Mouse (Mus musculus): Measurements from ENCODE around the gene Apoe. TPM values are rescaled to one million over a fixed set of nuclear protein-coding genes. Genes with fewer than 3 reads are reported as not detected.

The Apoe gene
- total and polyA plus RNA-seq, 3 experiments = 33.3 to 61.4 TPM; not detected in 1

DNA sequence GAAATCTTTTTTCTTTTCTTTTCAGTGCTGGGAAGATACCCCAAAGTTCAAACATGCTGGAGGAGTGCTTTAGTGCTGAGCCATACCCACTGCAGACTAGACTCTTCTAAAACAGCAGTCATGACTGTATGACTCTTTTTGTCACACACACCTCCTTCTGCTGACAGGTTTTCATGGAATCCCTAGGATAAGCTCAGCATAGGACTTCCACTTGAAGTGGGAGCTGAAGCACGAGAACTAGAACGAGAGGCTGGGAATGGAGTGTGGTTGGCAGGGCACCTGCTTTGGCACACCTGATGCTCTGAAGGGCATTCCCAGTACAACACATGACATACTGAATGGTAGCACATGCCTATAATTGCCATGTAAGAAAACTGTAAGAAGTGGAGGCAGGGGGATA lies 46.4 kb downstream of the Apoe start:
- DNase-seq (ENCODE audit: low read depth, low spot score) = no peak
- Histone ChIP-seq H3K4me3 (ENCODE audit: control insufficient read depth in 1 of 2, insufficient read depth in 1 of 2, low read depth in 2 of 2, low read length in 2 of 2) (no peak overlapping the region), H3K79me2 (ENCODE audit: control insufficient read depth, insufficient read depth, low read length, poor library complexity) (0 out of 2 replicates have a peak, but pooled peaks cover 1% of the 10 kb centered on the region), H3K36me3 (ENCODE audit: control insufficient read depth in 1 of 2, insufficient read depth in 2 of 2, low read length in 2 of 2) (peaks cover 0 to 15% of the 10 kb centered on the region in 2 experiments; a peak in 2 of 4 replicates), H3K27ac (ENCODE audit: control insufficient read depth, low read depth, low read length) (no peak overlapping the region), H3K9me3 (replicated peaks; ENCODE audit: insufficient read depth, low read length) (no peaks in the 10 kb centered on the region), H3K9ac (ENCODE audit: control insufficient read depth, low read depth, low read length, poor library complexity, severe bottlenecking) (no peak overlapping the region), H3K4me1 (ENCODE audit: control insufficient read depth in 1 of 2, insufficient read depth in 2 of 2, low read length in 2 of 2) (no peaks in the 10 kb centered on the region), H3K27me3 (ENCODE audit: control insufficient read depth in 1 of 2, insufficient read depth in 2 of 2, low read length in 2 of 2) (no peaks in the 10 kb centered on the region)
- TF ChIP-seq POLR2A (IDR thresholded peaks at IDR 0.05; ENCODE audit: control insufficient read depth in 1 of 2, insufficient read depth in 1 of 2, low read depth in 1 of 2, low read length in 2 of 2, poor library complexity in 1 of 2) = no peak
- TF ChIP-seq SMC3 (IDR thresholded peaks at IDR 0.05; ENCODE audit: low read depth, low read length) = no peak
- TF ChIP-seq BHLHE40 (IDR thresholded peaks at IDR 0.05; ENCODE audit: borderline replicate concordance, low read depth, low read length) = no peak
- no peak for TF ChIP-seq KAT2A (conservative IDR thresholded peaks at IDR 0.05; ENCODE audit: low read depth, low read length)
- TF ChIP-seq MYB (IDR thresholded peaks at IDR 0.05; ENCODE audit: low read depth, low read length) = no peak
- TF ChIP-seq ZNF384 (IDR thresholded peaks at IDR 0.05; ENCODE audit: low read depth, low read length) = no peak
- TF ChIP-seq SIN3A (IDR thresholded peaks at IDR 0.05; ENCODE audit: low read length) = no peak
- no peak for TF ChIP-seq POLR2AphosphoS2 (IDR thresholded peaks at IDR 0.05; ENCODE audit: low read length)
- TF ChIP-seq RAD21 (IDR thresholded peaks at IDR 0.05; ENCODE audit: low read depth, low read length) = no peak
- TF ChIP-seq UBTF (IDR thresholded peaks at IDR 0.05; ENCODE audit: borderline replicate concordance, insufficient read depth, low read depth, low read length) = no peak
- TF ChIP-seq USF2 (IDR thresholded peaks at IDR 0.05; ENCODE audit: borderline replicate concordance in 1 of 2, insufficient read depth in 1 of 2, low read depth in 1 of 2, low read length in 2 of 2) = no peak
- TF ChIP-seq GABPA (IDR thresholded peaks at IDR 0.05; ENCODE audit: low read depth, low read length) = no peak
- no peak for TF ChIP-seq MYC (IDR thresholded peaks at IDR 0.05; ENCODE audit: low read depth, low read length)
- TF ChIP-seq CHD1 (IDR thresholded peaks at IDR 0.05; ENCODE audit: low read depth, low read length) = no peak
- no peak for TF ChIP-seq JUND (IDR thresholded peaks at IDR 0.05; ENCODE audit: low read depth, low read length)
- TF ChIP-seq CTCF (IDR thresholded peaks at IDR 0.05 in 2 of 3, conservative IDR thresholded peaks at IDR 0.05 in 1 of 3; ENCODE audit: control insufficient read depth in 1 of 3, insufficient read depth in 1 of 3, low read depth in 2 of 3, low read length in 3 of 3, poor library complexity in 1 of 3, severe bottlenecking in 1 of 3) = no peak

GRCm38 (mm10) chr7:19651063-19651786 lies 47.8 kb downstream of the Apoe start:
- H3K79me2 ChIP-seq (ENCODE audit: control insufficient read depth, insufficient read depth, low read length, poor library complexity) = no peaks in the 10 kb centered on the region
- TF ChIP-seq NELFE (IDR thresholded peaks at IDR 0.05; ENCODE audit: low read depth, low read length) = no peak
- TF ChIP-seq JUND (IDR thresholded peaks at IDR 0.05; ENCODE audit: low read depth, low read length) = no peak
- no peak for TF ChIP-seq POLR2AphosphoS2 (IDR thresholded peaks at IDR 0.05; ENCODE audit: low read length)
- TF ChIP-seq RAD21 (IDR thresholded peaks at IDR 0.05; ENCODE audit: low read depth, low read length) = no peak
- TF ChIP-seq MYC (IDR thresholded peaks at IDR 0.05; ENCODE audit: low read depth, low read length) = no peak
- no peaks in the 10 kb centered on the region for H3K4me1 ChIP-seq (ENCODE audit: control insufficient read depth in 1 of 2, insufficient read depth in 2 of 2, low read length in 2 of 2)
- no peak for DNase-seq (ENCODE audit: low read depth, low spot score)
- no peaks in the 10 kb centered on the region for H3K9me3 ChIP-seq (replicated peaks; ENCODE audit: insufficient read depth, low read length)
- no peak overlapping the region for H3K9ac ChIP-seq (ENCODE audit: control insufficient read depth, low read depth, low read length, poor library complexity, severe bottlenecking)
- no peaks in the 10 kb centered on the region for H3K27me3 ChIP-seq (ENCODE audit: control insufficient read depth in 1 of 2, insufficient read depth in 2 of 2, low read length in 2 of 2)
- no peak overlapping the region for H3K4me3 ChIP-seq (ENCODE audit: control insufficient read depth in 1 of 2, insufficient read depth in 1 of 2, low read depth in 2 of 2, low read length in 2 of 2)
- H3K36me3 ChIP-seq (ENCODE audit: control insufficient read depth in 1 of 2, insufficient read depth in 2 of 2, low read length in 2 of 2) = peaks cover 0 to 15% of the 10 kb centered on the region in 2 experiments; a peak in 2 of 4 replicates
- no peak overlapping the region for H3K27ac ChIP-seq (ENCODE audit: control insufficient read depth, low read depth, low read length)

Other genes starting within 250 kb of the Apoe start
- gene Mark4, start 240.4 kb downstream of the Apoe start, total RNA-seq (2012; rRNA removed) = 4.7 TPM in 2 replicates
- gene Mark4, start 240.4 kb downstream of the Apoe start, polyA plus RNA-seq (2012; ENCODE audit: insufficient read depth in 1 of 2, insufficient read length in 2 of 2, low read depth in 1 of 2, low replicate concordance in 2 of 2, missing spikeins in 1 of 2) = 10 to 100 TPM in 1 of 2 experiments, not detected in 1; 18.5 TPM
- gene Exoc3l2, start 235.9 kb downstream of the Apoe start, total RNA-seq (2012; rRNA removed) = 0.08 TPM in 1 of 2 replicates, not detected in the other
- under 1 TPM in 1 of 2 experiments, not detected in 1; 0.08 TPM for gene Exoc3l2, start 235.9 kb downstream of the Apoe start, polyA plus RNA-seq (2012; ENCODE audit: insufficient read depth in 1 of 2, insufficient read length in 2 of 2, low read depth in 1 of 2, low replicate concordance in 2 of 2, missing spikeins in 1 of 2)
- gene Bloc1s3, start 190.8 kb downstream of the Apoe start, total RNA-seq (2012; rRNA removed) = 5.5 and 6.1 TPM in 2 replicates
- gene Bloc1s3, start 190.8 kb downstream of the Apoe start, polyA plus RNA-seq (2012; ENCODE audit: insufficient read depth in 1 of 2, insufficient read length in 2 of 2, low read depth in 1 of 2, low replicate concordance in 2 of 2, missing spikeins in 1 of 2) = 1 to 10 TPM in 1 of 2 experiments, not detected in 1; 7.5 TPM
- 65.6 and 88.2 TPM in 2 replicates for gene Trappc6a, start 190.8 kb downstream of the Apoe start, total RNA-seq (2012; rRNA removed)
- gene Trappc6a, start 190.8 kb downstream of the Apoe start, polyA plus RNA-seq (2012; ENCODE audit: insufficient read depth in 1 of 2, insufficient read length in 2 of 2, low read depth in 1 of 2, low replicate concordance in 2 of 2, missing spikeins in 1 of 2) = 10 to 100 TPM in 1 of 2 experiments, not detected in 1; 82.8 TPM
- gene Nkpd1, start 181.3 kb downstream of the Apoe start, total RNA-seq (2012; rRNA removed) = 0.07 and 0.35 TPM in 2 replicates
- gene Nkpd1, start 181.3 kb downstream of the Apoe start, polyA plus RNA-seq (2012; ENCODE audit: insufficient read depth in 1 of 2, insufficient read length in 2 of 2, low read depth in 1 of 2, low replicate concordance in 2 of 2, missing spikeins in 1 of 2) = under 1 TPM in 1 of 2 experiments, not detected in 1; 0.33 TPM
- gene Ppp1r37, start 136.1 kb downstream of the Apoe start, total RNA-seq (2012; rRNA removed) = 10.0 and 13.6 TPM in 2 replicates
- gene Ppp1r37, start 136.1 kb downstream of the Apoe start, polyA plus RNA-seq (2012; ENCODE audit: insufficient read depth in 1 of 2, insufficient read length in 2 of 2, low read depth in 1 of 2, low replicate concordance in 2 of 2, missing spikeins in 1 of 2) = 10 to 100 TPM in 1 of 2 experiments, not detected in 1; 29.0 TPM
- 2.9 and 3.3 TPM in 2 replicates for gene Zfp296, start 121.9 kb downstream of the Apoe start, total RNA-seq (2012; rRNA removed)
- 1 to 10 TPM in 1 of 2 experiments, not detected in 1; 7.8 TPM for gene Zfp296, start 121.9 kb downstream of the Apoe start, polyA plus RNA-seq (2012; ENCODE audit: insufficient read depth in 1 of 2, insufficient read length in 2 of 2, low read depth in 1 of 2, low replicate concordance in 2 of 2, missing spikeins in 1 of 2)
- gene Gemin7, start 121.6 kb downstream of the Apoe start, total RNA-seq (2012; rRNA removed) = 49.6 and 58.0 TPM in 2 replicates
- 10 to 100 TPM in 1 of 2 experiments, not detected in 1; 78.7 TPM for gene Gemin7, start 121.6 kb downstream of the Apoe start, polyA plus RNA-seq (2012; ENCODE audit: insufficient read depth in 1 of 2, insufficient read length in 2 of 2, low read depth in 1 of 2, low replicate concordance in 2 of 2, missing spikeins in 1 of 2)
- 29.9 and 31.1 TPM in 2 replicates for gene Clasrp, start 94.7 kb downstream of the Apoe start, total RNA-seq (2012; rRNA removed)
- gene Clasrp, start 94.7 kb downstream of the Apoe start, polyA plus RNA-seq (2012; ENCODE audit: insufficient read depth in 1 of 2, insufficient read length in 2 of 2, low read depth in 1 of 2, low replicate concordance in 2 of 2, missing spikeins in 1 of 2) = 10 to 100 TPM in 1 of 2 experiments, not detected in 1; 62.2 TPM
- 4.6 and 6.2 TPM in 2 replicates for gene Relb, start 69.8 kb downstream of the Apoe start, total RNA-seq (2012; rRNA removed)
- 1 to 10 TPM in 1 of 2 experiments, not detected in 1; 7.7 TPM for gene Relb, start 69.8 kb downstream of the Apoe start, polyA plus RNA-seq (2012; ENCODE audit: insufficient read depth in 1 of 2, insufficient read length in 2 of 2, low read depth in 1 of 2, low replicate concordance in 2 of 2, missing spikeins in 1 of 2)
- 55.5 and 58.5 TPM in 2 replicates for gene Clptm1, start 34.2 kb downstream of the Apoe start, total RNA-seq (2012; rRNA removed)
- gene Clptm1, start 34.2 kb downstream of the Apoe start, polyA plus RNA-seq (2012; ENCODE audit: insufficient read depth in 1 of 2, insufficient read length in 2 of 2, low read depth in 1 of 2, low replicate concordance in 2 of 2, missing spikeins in 1 of 2) = 100 to 1,000 TPM in 1 of 2 experiments, 10 to 100 TPM in 1; 62.4 to 102 TPM
- not detected in 2 replicates for gene Apoc2, start 21.2 kb downstream of the Apoe start, total RNA-seq (2012; rRNA removed)
- gene Apoc2, start 21.2 kb downstream of the Apoe start, polyA plus RNA-seq (2012; ENCODE audit: insufficient read depth in 1 of 2, insufficient read length in 2 of 2, low read depth in 1 of 2, low replicate concordance in 2 of 2, missing spikeins in 1 of 2) = not detected
- not detected in 2 replicates for gene Gm44805, start 17.8 kb downstream of the Apoe start, total RNA-seq (2012; rRNA removed)
- not detected for gene Gm44805, start 17.8 kb downstream of the Apoe start, polyA plus RNA-seq (2012; ENCODE audit: insufficient read depth in 1 of 2, insufficient read length in 2 of 2, low read depth in 1 of 2, low replicate concordance in 2 of 2, missing spikeins in 1 of 2)
- not detected in 2 replicates for gene Apoc4, start 17.7 kb downstream of the Apoe start, total RNA-seq (2012; rRNA removed)
- not detected for gene Apoc4, start 17.7 kb downstream of the Apoe start, polyA plus RNA-seq (2012; ENCODE audit: insufficient read depth in 1 of 2, insufficient read length in 2 of 2, low read depth in 1 of 2, low replicate concordance in 2 of 2, missing spikeins in 1 of 2)
- gene Apoc1, start 6.5 kb downstream of the Apoe start, total RNA-seq (2012; rRNA removed) = not detected in 2 replicates
- gene Apoc1, start 6.5 kb downstream of the Apoe start, polyA plus RNA-seq (2012; ENCODE audit: insufficient read depth in 1 of 2, insufficient read length in 2 of 2, low read depth in 1 of 2, low replicate concordance in 2 of 2, missing spikeins in 1 of 2) = under 1 TPM in 1 of 2 experiments, not detected in 1; 0.35 TPM
- 288 and 294 TPM in 2 replicates for gene Tomm40, start 16.2 kb upstream of the Apoe start, total RNA-seq (2012; rRNA removed)
- 100 to 1,000 TPM in 1 of 2 experiments, not detected in 1; 403 TPM for gene Tomm40, start 16.2 kb upstream of the Apoe start, polyA plus RNA-seq (2012; ENCODE audit: insufficient read depth in 1 of 2, insufficient read length in 2 of 2, low read depth in 1 of 2, low replicate concordance in 2 of 2, missing spikeins in 1 of 2)
- 6.9 TPM in 2 replicates for gene Nectin2, start 51.3 kb upstream of the Apoe start, total RNA-seq (2012; rRNA removed)
- 10 to 100 TPM in 1 of 2 experiments, not detected in 1; 25.6 TPM for gene Nectin2, start 51.3 kb upstream of the Apoe start, polyA plus RNA-seq (2012; ENCODE audit: insufficient read depth in 1 of 2, insufficient read length in 2 of 2, low read depth in 1 of 2, low replicate concordance in 2 of 2, missing spikeins in 1 of 2)
- gene Bcam, start 71.8 kb upstream of the Apoe start, total RNA-seq (2012; rRNA removed) = 2.6 and 3.2 TPM in 2 replicates
- 1 to 10 TPM in 1 of 2 experiments, not detected in 1; 8.1 TPM for gene Bcam, start 71.8 kb upstream of the Apoe start, polyA plus RNA-seq (2012; ENCODE audit: insufficient read depth in 1 of 2, insufficient read length in 2 of 2, low read depth in 1 of 2, low replicate concordance in 2 of 2, missing spikeins in 1 of 2)
- gene Cblc, start 97.6 kb upstream of the Apoe start, total RNA-seq (2012; rRNA removed) = not detected in 2 replicates
- not detected for gene Cblc, start 97.6 kb upstream of the Apoe start, polyA plus RNA-seq (2012; ENCODE audit: insufficient read depth in 1 of 2, insufficient read length in 2 of 2, low read depth in 1 of 2, low replicate concordance in 2 of 2, missing spikeins in 1 of 2)
- 1.7 and 2.7 TPM in 2 replicates for gene Bcl3, start 123.6 kb upstream of the Apoe start, total RNA-seq (2012; rRNA removed)
- gene Bcl3, start 123.6 kb upstream of the Apoe start, polyA plus RNA-seq (2012; ENCODE audit: insufficient read depth in 1 of 2, insufficient read length in 2 of 2, low read depth in 1 of 2, low replicate concordance in 2 of 2, missing spikeins in 1 of 2) = 1 to 10 TPM in 1 of 2 experiments, not detected in 1; 6.7 TPM
- gene Gm19345, start 152.8 kb upstream of the Apoe start, total RNA-seq (2012; rRNA removed) = not detected in 2 replicates
- not detected for gene Gm19345, start 152.8 kb upstream of the Apoe start, polyA plus RNA-seq (2012; ENCODE audit: insufficient read depth in 1 of 2, insufficient read length in 2 of 2, low read depth in 1 of 2, low replicate concordance in 2 of 2, missing spikeins in 1 of 2)
- gene Ceacam16, start 162.1 kb upstream of the Apoe start, total RNA-seq (2012; rRNA removed) = 0.12 TPM in 1 of 2 replicates, not detected in the other
- gene Ceacam16, start 162.1 kb upstream of the Apoe start, polyA plus RNA-seq (2012; ENCODE audit: insufficient read depth in 1 of 2, insufficient read length in 2 of 2, low read depth in 1 of 2, low replicate concordance in 2 of 2, missing spikeins in 1 of 2) = under 1 TPM in 1 of 2 experiments, not detected in 1; 0.18 TPM
- gene Ceacam19, start 188.8 kb upstream of the Apoe start, total RNA-seq (2012; rRNA removed) = 0.04 TPM in 1 of 2 replicates, not detected in the other
- gene Ceacam19, start 188.8 kb upstream of the Apoe start, polyA plus RNA-seq (2012; ENCODE audit: insufficient read depth in 1 of 2, insufficient read length in 2 of 2, low read depth in 1 of 2, low replicate concordance in 2 of 2, missing spikeins in 1 of 2) = under 1 TPM in 1 of 2 experiments, not detected in 1; 0.03 TPM
- gene Pvr, start 222.0 kb upstream of the Apoe start, total RNA-seq (2012; rRNA removed) = not detected in 2 replicates
- not detected for gene Pvr, start 222.0 kb upstream of the Apoe start, polyA plus RNA-seq (2012; ENCODE audit: insufficient read depth in 1 of 2, insufficient read length in 2 of 2, low read depth in 1 of 2, low replicate concordance in 2 of 2, missing spikeins in 1 of 2)

Measured in MEL (cell line).